Mouse (Mus musculus): ENCODE data around the gene Slc16a2.

GRCm38 (mm10) chrX:103688551-103688950 lies 133.2 kb downstream of the Slc16a2 start:
- TF ChIP-seq CTCF (IDR thresholded peaks at IDR 0.05) (no peak), EP300 (IDR thresholded peaks at IDR 0.05) (no peak)

Measured in lung, postnatal 0 days (tissue).